Mouse (Mus musculus) heart, postnatal 0 days (tissue): ENCODE measurements around the gene Ablim1. TPM values are rescaled to one million over a fixed set of nuclear protein-coding genes. Genes with fewer than 3 reads are reported as not detected.
A peak's percentile ranks its signal among the peaks of the same experiment; 100 is the strongest.

Experiments used
- ATAC-seq: fragments of 200-750 bp; cut with Nextera tagmentation; 2 replicates; pipeline ENCODE4 v1.8.0; 2017; ENCODE audit warnings: low read depth, moderate number of reproducible peaks, moderate library complexity; ENCODE audit not compliant: insufficient read depth
- DNase-seq: peaks from one replicate; pipeline ENCODE4 v3.0.0-alpha.2; 2016; ENCODE audit warnings: low spot score
- H3K27ac ChIP-seq: fragments of 300-500 bp; sonication (generic); 2 replicates; pipeline ENCODE4 v1.5.1; 2014; ENCODE audit warnings: low read depth, mild to moderate bottlenecking
- H3K27me3 ChIP-seq: fragments of 300-500 bp; sonication (generic); 2 replicates; pipeline ENCODE4 v1.6.1; 2014; ENCODE audit warnings: low read length, mixed read lengths; ENCODE audit not compliant: control insufficient read depth, insufficient read depth
- H3K36me3 ChIP-seq: fragments of 300-500 bp; sonication (generic); replicated peaks from 2 replicates; pipeline ENCODE4 v1.6.1; 2014; ENCODE audit warnings: low read length, mixed read lengths; ENCODE audit not compliant: control insufficient read depth, insufficient read depth
- H3K4me1 ChIP-seq: fragments of 300-500 bp; sonication (generic); 2 replicates; pipeline ENCODE4 v1.6.1; 2014; ENCODE audit warnings: antibody characterized with exemption; ENCODE audit not compliant: control insufficient read depth, insufficient read depth
- H3K4me2 ChIP-seq: fragments of 300-500 bp; sonication (generic); 2 replicates; pipeline ENCODE4 v1.6.1; 2014; ENCODE audit warnings: low read depth, mild to moderate bottlenecking, low read length, moderate library complexity
- H3K4me3 ChIP-seq: fragments of 300-500 bp; sonication (generic); 2 replicates; pipeline ENCODE4 v1.5.1; 2014; ENCODE audit warnings: low read depth, low read length
- H3K9ac ChIP-seq: fragments of 300-500 bp; sonication (generic); replicated peaks from 2 replicates; pipeline ENCODE4 v1.6.1; 2014; ENCODE audit warnings: low read depth, low read length, mixed read lengths
- H3K9me3 ChIP-seq: fragments of 300-500 bp; sonication (generic); replicated peaks from 2 replicates; pipeline ENCODE4 v1.6.1; 2016; ENCODE audit warnings: low read length; ENCODE audit not compliant: control insufficient read depth
- CTCF ChIP-seq: IDR thresholded peaks from 2 replicates; pipeline ENCODE4 v1.5.1; 2016; ENCODE audit warnings: antibody characterized with exemption, control low read depth, low read depth
- EP300 ChIP-seq: IDR thresholded peaks from 2 replicates; pipeline ENCODE4 v1.6.1; 2016; ENCODE audit warnings: antibody characterized with exemption, low read depth
- WGBS: fragments of 180-500 bp; shearing (Covaris S2); extraction: QIAGEN DNeasy Blood & Tissue Kit; methylation state at CpG from one replicate; pipeline ENCODE4 v1.1.7; 2014; 5-methylcytosine and 5-hydroxymethylcytosine counted together
- polyA plus RNA-seq: library from polyadenylated mRNA; unstranded; fragments of >200 nt; fragmentation: Nextera tagmentation; extraction: Ambion mirVana; gene quantifications from 2 replicates; pipeline ENCODE4 v1.2.1, GENCODE M21; 2015
- total RNA-seq: library from RNA; depleted of rRNA; stranded (reverse); fragments of >200 nt; gene quantifications from 2 replicates; pipeline ENCODE4 v1.2.3, GENCODE M21; 2014; ENCODE audit warnings: low replicate concordance; rRNA removed

Ablim1 gene
- total and polyA plus RNA-seq, 2 experiments from 2014 or later = 106 to 235 TPM

DNA sequence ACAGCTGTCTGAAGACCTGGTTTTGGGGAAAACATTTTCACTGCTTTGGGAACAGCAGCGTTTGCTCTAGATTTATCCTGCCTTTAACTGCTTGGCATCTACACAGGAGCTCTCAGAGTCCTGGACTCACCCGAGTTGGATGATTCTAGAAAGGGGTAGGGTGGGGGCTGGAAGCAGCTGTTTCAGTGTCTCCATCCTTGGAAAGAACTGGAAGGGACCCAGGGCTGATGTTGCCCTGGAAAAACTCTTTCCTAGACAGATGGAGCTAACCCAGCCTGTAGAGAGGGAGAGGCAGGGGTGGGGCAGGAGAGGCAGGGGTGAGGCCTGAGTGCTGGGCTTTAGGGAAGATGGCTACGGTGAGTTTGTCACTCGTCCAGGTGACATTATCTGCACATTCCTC, 330.5 kb downstream of the Ablim1 start:
- no peak overlapping the region for H3K9ac ChIP-seq
- DNase-seq (no peak), ATAC-seq (peak; percentile 34; the same call in 1 of the 2 replicates)
- peaks cover 11% of the 10 kb centered on the region for H3K4me1 ChIP-seq
- peak overlapping the region; percentile 67 for H3K27ac ChIP-seq
- H3K27me3 ChIP-seq = no peaks in the 10 kb centered on the region
- H3K36me3 ChIP-seq = no peaks in the 10 kb centered on the region
- 39% methylated on average over 4 of the region's 4 CpGs for WGBS
- H3K4me2 ChIP-seq = no peak overlapping the region
- no peaks in the 10 kb centered on the region for H3K9me3 ChIP-seq
- no peak overlapping the region for H3K4me3 ChIP-seq
- TF ChIP-seq EP300 = no peak
- TF ChIP-seq CTCF = no peak

DNA sequence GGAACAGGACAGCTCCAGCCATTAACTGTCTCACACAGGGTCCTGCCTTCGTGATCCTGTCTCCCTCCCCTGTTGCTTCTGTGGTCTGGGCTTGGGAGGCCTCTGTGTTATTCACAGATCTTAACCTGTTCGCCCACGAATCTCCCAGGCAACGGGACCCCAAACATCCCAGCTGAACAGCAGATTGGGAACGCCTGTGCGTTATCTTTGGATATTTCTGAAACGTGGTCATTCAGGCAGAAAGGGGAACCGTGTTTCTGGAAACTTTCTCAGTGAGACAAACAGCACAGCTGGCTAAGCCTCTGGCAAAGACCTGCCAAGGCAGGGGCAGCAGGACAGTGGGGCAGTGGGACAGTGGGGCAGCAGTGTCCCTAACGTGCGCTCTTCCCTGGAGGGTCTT, 331.0 kb downstream of the Ablim1 start:
- H3K4me2 ChIP-seq = no peak overlapping the region
- H3K27ac ChIP-seq = peak overlapping the region; percentile 67
- H3K27me3 ChIP-seq = no peaks in the 10 kb centered on the region
- no peaks in the 10 kb centered on the region for H3K36me3 ChIP-seq
- DNase-seq (no peak), ATAC-seq (no peak)
- H3K4me3 ChIP-seq = no peak overlapping the region
- no peaks in the 10 kb centered on the region for H3K9me3 ChIP-seq
- WGBS = 39% methylated on average over 10 of the region's 10 CpGs
- peaks cover 11% of the 10 kb centered on the region for H3K4me1 ChIP-seq
- no peak overlapping the region for H3K9ac ChIP-seq
- no peak for TF ChIP-seq CTCF
- no peak for TF ChIP-seq EP300

Other genes with a start within 250 kb of the Ablim1 start
- 12.6 and 16.3 TPM in 2 replicates for gene Fam160b1, start 45.8 kb upstream of the Ablim1 start, total RNA-seq
- 7.0 and 7.8 TPM in 2 replicates for gene Fam160b1, start 45.8 kb upstream of the Ablim1 start, polyA plus RNA-seq
- 3.7 and 7.7 TPM in 2 replicates for gene Trub1, start 138.0 kb upstream of the Ablim1 start, total RNA-seq
- 7.7 and 7.9 TPM in 2 replicates for gene Trub1, start 138.0 kb upstream of the Ablim1 start, polyA plus RNA-seq